Mouse (Mus musculus) megakaryocyte progenitor cell, adult 5-6 weeks (primary cell): Measurements from ENCODE around the gene Olfr1555-ps1. TPM values are rescaled to one million over a fixed set of nuclear protein-coding genes. Genes with fewer than 3 reads are reported as not detected.
"Not testable (repeated sequence)": the region's sequence is repeated elsewhere in the genome, so short reads cannot be mapped to it uniquely, and the experiment has no call there.

Experiments used
- ATAC-seq: replicated peaks from 2 replicates; pipeline ENCODE4 v1.8.0; 2016; ENCODE audit warnings: mild to moderate bottlenecking, moderate TSS enrichment, inconsistent platforms; ENCODE audit not compliant: poor library complexity
- total RNA-seq, 2 experiments: library from RNA; stranded (forward) in 1 of 2; stranded (reverse) in 1 of 2; fragments of 157-497, 149-512 nt in 1 of 2; fragments of 200-1000 nt in 1 of 2; gene quantifications; 2 replicates each; pipeline versions ENCODE4 v1.2.3 to v1.2.4; 2015 to 2017

The Olfr1555-ps1 gene
- total RNA-seq (2015) (not detected in 2 replicates), total RNA-seq (2017) (not detected in 2 replicates)

DNA sequence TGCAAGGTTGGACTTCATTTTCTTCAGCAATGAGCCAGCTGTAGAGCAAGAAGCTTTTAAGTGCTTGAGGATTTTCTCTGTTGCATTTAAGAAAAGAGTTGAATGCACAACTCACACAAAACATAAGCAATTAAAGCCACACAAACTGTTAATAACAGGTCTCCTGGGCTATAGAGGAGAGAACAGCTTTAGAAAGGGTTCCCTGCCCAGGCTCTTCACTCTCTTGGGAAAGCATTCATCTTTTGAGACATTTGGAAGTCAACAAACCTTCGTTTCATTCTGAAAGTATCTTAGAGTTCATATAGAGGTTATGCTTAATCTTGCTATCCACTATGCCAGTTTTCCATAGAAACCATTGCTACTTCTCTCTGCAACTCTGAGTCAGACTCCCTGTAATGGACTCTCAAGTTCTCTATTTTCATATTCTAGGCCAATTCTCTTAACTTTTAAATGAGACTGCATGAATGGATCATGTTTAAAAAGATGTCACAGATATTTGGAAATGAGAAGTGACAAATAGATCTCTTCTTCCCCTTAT lies at the start of gene Olfr1555-ps1:
Gene Olfr1555-ps1, minus strand, starts transcription at position 51 of the 538 bp plus-strand sequence.
- ATAC-seq, result not testable (repeated sequence)

- no peak for ATAC-seq
Observed at GRCm38 (mm10) chr19:12200334-12200733, 30.4 kb upstream of the Olfr1555-ps1 start, which contains the start of gene Olfr1431. Gene Olfr1431 (plus strand): TSS chr19:12200634.

DNA sequence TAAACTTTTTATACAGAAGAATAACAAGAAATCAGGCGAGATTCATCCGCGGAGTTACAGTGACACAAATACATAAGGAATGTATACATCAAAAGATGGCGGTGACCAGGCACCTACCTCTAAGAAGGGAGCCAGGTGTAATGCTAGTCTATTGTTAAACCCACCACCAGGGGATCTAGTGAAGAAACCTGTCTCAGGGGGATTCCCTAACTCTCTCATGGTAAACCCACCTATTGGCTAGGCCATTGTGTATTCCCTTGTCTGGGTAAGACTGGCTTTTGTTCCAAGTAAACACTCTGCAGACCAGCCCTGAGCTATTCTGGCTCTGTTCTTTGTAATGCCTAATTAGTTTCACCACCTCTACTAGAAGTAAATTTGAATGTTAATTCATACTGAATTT lies 29.2 kb upstream of the Olfr1555-ps1 start:
- ATAC-seq, result not testable (repeated sequence)

- ATAC-seq, result not testable (repeated sequence)
Observed at GRCm38 (mm10) chr19:12175431-12175830, 5.5 kb upstream of the Olfr1555-ps1 start.

- ATAC-seq, result no peak
Observed at GRCm38 (mm10) chr19:12145452-12145851, 24.5 kb downstream of the Olfr1555-ps1 start.

GRCm38 (mm10) chr19:12143356-12143755 lies 26.6 kb downstream of the Olfr1555-ps1 start:
- ATAC-seq, result no peak

DNA sequence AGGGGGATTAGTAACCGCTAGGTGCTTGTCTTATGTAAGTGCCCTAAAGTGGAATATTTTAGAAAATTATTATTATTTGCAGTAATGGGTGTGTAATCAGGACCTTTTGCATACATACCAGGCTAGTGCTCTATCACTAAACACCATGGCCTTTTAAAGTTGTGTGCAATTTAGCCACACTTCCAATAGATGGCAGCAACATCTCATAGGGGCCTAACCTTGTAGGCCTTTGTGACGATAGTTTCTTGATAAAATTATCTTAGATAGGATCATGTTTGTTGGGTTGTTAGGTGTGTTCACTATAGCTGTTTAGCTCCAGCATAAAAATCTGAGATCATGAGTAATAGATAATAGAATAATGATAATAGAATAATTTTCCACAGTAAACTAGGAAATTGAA lies 35.6 kb downstream of the Olfr1555-ps1 start:
- ATAC-seq, result peak; percentile 83

GRCm38 (mm10) chr19:12123103-12123502 lies 46.8 kb downstream of the Olfr1555-ps1 start, which contains the start of gene Olfr76:
Gene Olfr76 (minus strand): TSS chr19:12123203.
- ATAC-seq, result no peak

GRCm38 (mm10) chr19:12116464-12116863 lies 53.4 kb downstream of the Olfr1555-ps1 start:
- no peak for ATAC-seq

GRCm38 (mm10) chr19:12115797-12116196 lies 54.1 kb downstream of the Olfr1555-ps1 start, which contains the start of gene Olfr1428:
Gene Olfr1428 (minus strand): TSS chr19:12115897.
- no peak for ATAC-seq

Other genes with a start within 250 kb of the Olfr1555-ps1 start
- 35.3 and 40.5 TPM in 2 replicates for gene Osbp, start 204.2 kb downstream of the Olfr1555-ps1 start, total RNA-seq (2015)
- 42.1 and 50.8 TPM in 2 replicates for gene Osbp, start 204.2 kb downstream of the Olfr1555-ps1 start, total RNA-seq (2017)
- 0.07 TPM in 1 of 2 replicates, not detected in the other for gene Olfr1423, start 128.8 kb downstream of the Olfr1555-ps1 start, total RNA-seq (2015)
- gene Olfr1423, start 128.8 kb downstream of the Olfr1555-ps1 start, total RNA-seq (2017), result not detected in 2 replicates
- gene Olfr1424, start 107.4 kb downstream of the Olfr1555-ps1 start, total RNA-seq (2015), result not detected in 2 replicates
- gene Olfr1424, start 107.4 kb downstream of the Olfr1555-ps1 start, total RNA-seq (2017), result not detected in 2 replicates
- not detected in 2 replicates for gene Olfr1425, start 92.4 kb downstream of the Olfr1555-ps1 start, total RNA-seq (2015)
- gene Olfr1425, start 92.4 kb downstream of the Olfr1555-ps1 start, total RNA-seq (2017), result not detected in 2 replicates
- not detected in 2 replicates for gene Olfr1426, start 78.1 kb downstream of the Olfr1555-ps1 start, total RNA-seq (2015)
- not detected in 2 replicates for gene Olfr1426, start 78.1 kb downstream of the Olfr1555-ps1 start, total RNA-seq (2017)
- not detected in 2 replicates for gene Olfr1427, start 66.8 kb downstream of the Olfr1555-ps1 start, total RNA-seq (2015)
- gene Olfr1427, start 66.8 kb downstream of the Olfr1555-ps1 start, total RNA-seq (2017), result not detected in 2 replicates
- gene Olfr1428, start 54.2 kb downstream of the Olfr1555-ps1 start, total RNA-seq (2015), result not detected in 2 replicates
- gene Olfr1428, start 54.2 kb downstream of the Olfr1555-ps1 start, total RNA-seq (2017), result not detected in 2 replicates
- gene Olfr76, start 46.9 kb downstream of the Olfr1555-ps1 start, total RNA-seq (2015), result not detected in 2 replicates
- gene Olfr76, start 46.9 kb downstream of the Olfr1555-ps1 start, total RNA-seq (2017), result not detected in 2 replicates
- not detected in 2 replicates for gene Olfr1431, start 30.5 kb upstream of the Olfr1555-ps1 start, total RNA-seq (2015)
- not detected in 2 replicates for gene Olfr1431, start 30.5 kb upstream of the Olfr1555-ps1 start, total RNA-seq (2017)
- gene Olfr1432, start 62.5 kb upstream of the Olfr1555-ps1 start, total RNA-seq (2015), result not detected in 2 replicates
- gene Olfr1432, start 62.5 kb upstream of the Olfr1555-ps1 start, total RNA-seq (2017), result not detected in 2 replicates
- gene Olfr262, start 71.5 kb upstream of the Olfr1555-ps1 start, total RNA-seq (2015), result not detected in 2 replicates
- not detected in 2 replicates for gene Olfr262, start 71.5 kb upstream of the Olfr1555-ps1 start, total RNA-seq (2017)
- gene Olfr235, start 90.9 kb upstream of the Olfr1555-ps1 start, total RNA-seq (2015), result not detected in 2 replicates
- not detected in 2 replicates for gene Olfr235, start 90.9 kb upstream of the Olfr1555-ps1 start, total RNA-seq (2017)
- not detected in 2 replicates for gene Olfr1434, start 109.7 kb upstream of the Olfr1555-ps1 start, total RNA-seq (2015)
- not detected in 2 replicates for gene Olfr1434, start 109.7 kb upstream of the Olfr1555-ps1 start, total RNA-seq (2017)
- gene Olfr1436, start 129.0 kb upstream of the Olfr1555-ps1 start, total RNA-seq (2015), result not detected in 2 replicates
- not detected in 2 replicates for gene Olfr1436, start 129.0 kb upstream of the Olfr1555-ps1 start, total RNA-seq (2017)
- gene Olfr1437, start 155.0 kb upstream of the Olfr1555-ps1 start, total RNA-seq (2015), result not detected in 2 replicates
- not detected in 2 replicates for gene Olfr1437, start 155.0 kb upstream of the Olfr1555-ps1 start, total RNA-seq (2017)
- gene Olfr1438-ps1, start 165.8 kb upstream of the Olfr1555-ps1 start, total RNA-seq (2015), result not detected in 2 replicates
- not detected in 2 replicates for gene Olfr1438-ps1, start 165.8 kb upstream of the Olfr1555-ps1 start, total RNA-seq (2017)
- gene Olfr1440, start 217.2 kb upstream of the Olfr1555-ps1 start, total RNA-seq (2015), result not detected in 2 replicates
- not detected in 2 replicates for gene Olfr1440, start 217.2 kb upstream of the Olfr1555-ps1 start, total RNA-seq (2017)
- gene Olfr1441, start 247.3 kb upstream of the Olfr1555-ps1 start, total RNA-seq (2015), result not detected in 2 replicates
- gene Olfr1441, start 247.3 kb upstream of the Olfr1555-ps1 start, total RNA-seq (2017), result not detected in 2 replicates